Mouse (Mus musculus) limb, embryonic 11.5 days (tissue): ENCODE measurements around the gene Brat1. TPM values are rescaled to one million over a fixed set of nuclear protein-coding genes. Genes with fewer than 3 reads are reported as not detected.

Source experiments
- ATAC-seq: fragments of 200-750 bp; cut with Nextera tagmentation; 2 replicates; pipeline ENCODE4 v1.8.0; 2017; ENCODE audit warnings: low read depth; ENCODE audit not compliant: insufficient number of reproducible peaks, low FRiP score, low TSS enrichment
- DNase-seq: peaks from one replicate; pipeline ENCODE4 v3.0.0-alpha.2; 2015; ENCODE audit warnings: low spot score
- H3K27ac ChIP-seq: fragments of 300-500 bp; sonication (generic); replicated peaks from 2 replicates; pipeline ENCODE4 v1.5.1; 2014; ENCODE audit warnings: low read depth, mild to moderate bottlenecking, low read length
- H3K27me3 ChIP-seq: fragments of 300-500 bp; sonication (generic); 2 replicates; pipeline ENCODE4 v1.6.1; 2014; ENCODE audit warnings: mild to moderate bottlenecking, low read length, mixed read lengths; ENCODE audit not compliant: control insufficient read depth, insufficient read depth
- H3K36me3 ChIP-seq: fragments of 300-500 bp; sonication (generic); 2 replicates; pipeline ENCODE4 v1.6.1; 2014; ENCODE audit warnings: mild to moderate bottlenecking, low read length, moderate library complexity, mixed read lengths; ENCODE audit not compliant: control insufficient read depth, insufficient read depth
- H3K4me1 ChIP-seq: fragments of 300-500 bp; sonication (generic); 2 replicates; pipeline ENCODE4 v1.6.1; 2014; ENCODE audit warnings: low read length, mixed read lengths; ENCODE audit not compliant: control insufficient read depth, insufficient read depth
- H3K4me2 ChIP-seq: fragments of 300-500 bp; sonication (generic); 2 replicates; pipeline ENCODE4 v1.6.1; 2014; ENCODE audit warnings: low read depth, mild to moderate bottlenecking, moderate library complexity; ENCODE audit not compliant: severe bottlenecking
- H3K4me3 ChIP-seq: fragments of 300-500 bp; sonication (generic); 2 replicates; pipeline ENCODE4 v1.5.1; 2014; ENCODE audit warnings: low read depth, low read length
- H3K9ac ChIP-seq: fragments of 300-500 bp; sonication (generic); 2 replicates; pipeline ENCODE4 v1.6.1; 2014; ENCODE audit warnings: mild to moderate bottlenecking, low read length
- H3K9me3 ChIP-seq: fragments of 300-500 bp; sonication (generic); 2 replicates; pipeline ENCODE4 v1.6.1; 2016; ENCODE audit warnings: low read length; ENCODE audit not compliant: control insufficient read depth
- WGBS: fragments of 180-500 bp; shearing (Covaris S2); extraction: QIAGEN DNeasy Blood & Tissue Kit; methylation state at CpG from one replicate; pipeline ENCODE4 v1.1.7; 2014; 5-methylcytosine and 5-hydroxymethylcytosine counted together
- polyA plus RNA-seq: library from polyadenylated mRNA; unstranded; fragments of >200 nt; fragmentation: Nextera tagmentation; extraction: Ambion mirVana; gene quantifications from 2 replicates; pipeline ENCODE4 v1.2.1, GENCODE M21; 2014

Gene Brat1
- polyA plus RNA-seq, 1 experiment from 2014 or later = 12.0 TPM

GRCm38 (mm10) chr5:140705501-140706171 lies 825 bp downstream of the Brat1 start:
- WGBS = 67% methylated on average over 7 of the region's 7 CpGs
- H3K27ac ChIP-seq = no peak overlapping the region

GRCm38 (mm10) chr5:140710315-140710714 lies 5.5 kb downstream of the Brat1 start:
- Histone ChIP-seq H3K27me3 (no peaks in the 10 kb centered on the region), H3K36me3 (peaks cover 28% of the 10 kb centered on the region), H3K27ac (no peak overlapping the region), H3K9ac (no peak overlapping the region), H3K9me3 (no peaks in the 10 kb centered on the region), H3K4me3 (no peak overlapping the region), H3K4me2 (no peak overlapping the region), H3K4me1 (no peaks in the 10 kb centered on the region)
- DNase-seq = no peak
- ATAC-seq = no peak
- WGBS = 95% methylated on average over 6 of the region's 6 CpGs

More at GRCm38 (mm10) chr5:140705501-140706171, 825 bp downstream of the Brat1 start:
- ATAC-seq = no peak
- peak overlapping the region; percentile 65 for H3K9ac ChIP-seq
- no peaks in the 10 kb centered on the region for H3K9me3 ChIP-seq
- no peak for DNase-seq
- peaks cover 10% of the 10 kb centered on the region for H3K4me1 ChIP-seq
- H3K36me3 ChIP-seq = peaks cover 6% of the 10 kb centered on the region
- H3K4me3 ChIP-seq = peak overlapping the region; percentile 53
- no peaks in the 10 kb centered on the region for H3K27me3 ChIP-seq
- peak overlapping the region; percentile 88 for H3K4me2 ChIP-seq

- H3K36me3 ChIP-seq = peaks cover 32% of the 10 kb centered on the region
- H3K4me3 ChIP-seq = no peak overlapping the region
- no peaks in the 10 kb centered on the region for H3K4me1 ChIP-seq
- H3K9me3 ChIP-seq = no peaks in the 10 kb centered on the region
- H3K4me2 ChIP-seq = no peak overlapping the region
- H3K27ac ChIP-seq = no peak overlapping the region
- no peak for ATAC-seq
- no peak overlapping the region for H3K9ac ChIP-seq
- H3K27me3 ChIP-seq = no peaks in the 10 kb centered on the region
- 81% methylated on average over 5 of the region's 5 CpGs for WGBS
- no peak for DNase-seq
These were observed 6.2 kb downstream of the Brat1 start for GRCm38 (mm10) chr5:140711040-140711439.

DNA sequence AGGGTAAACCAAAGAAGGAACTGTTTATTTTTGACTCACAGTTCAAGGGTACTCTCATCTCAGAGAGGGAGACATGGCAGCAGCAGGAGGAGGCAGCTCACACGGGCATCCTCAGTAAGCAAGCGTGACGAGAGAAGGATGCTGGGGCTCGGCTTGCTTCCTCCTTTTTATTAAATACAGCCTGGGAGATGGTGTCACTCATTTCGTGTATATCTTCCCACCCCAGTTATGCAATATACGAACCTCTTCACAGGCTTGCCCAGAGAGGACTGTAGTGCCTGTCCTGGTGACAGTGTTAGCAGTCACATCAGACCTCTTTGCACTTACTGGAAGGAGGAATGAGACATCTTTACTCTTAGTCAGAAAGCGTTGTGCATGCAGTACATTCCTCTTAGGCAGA lies 16.0 kb downstream of the Brat1 start:
- no peak for DNase-seq

GRCm38 (mm10) chr5:140722121-140722520 lies 17.3 kb downstream of the Brat1 start:
- H3K9me3 ChIP-seq = no peaks in the 10 kb centered on the region
- DNase-seq (no peak), ATAC-seq (no peak)
- no peak overlapping the region for H3K9ac ChIP-seq
- WGBS = 85% methylated on average over 3 of the region's 3 CpGs
- no peaks in the 10 kb centered on the region for H3K4me1 ChIP-seq
- no peaks in the 10 kb centered on the region for H3K27me3 ChIP-seq
- no peak overlapping the region for H3K27ac ChIP-seq
- peaks cover 12% of the 10 kb centered on the region for H3K36me3 ChIP-seq
- no peak overlapping the region for H3K4me2 ChIP-seq
- no peak overlapping the region for H3K4me3 ChIP-seq

More for the DNA sequence above, 16.0 kb downstream of the Brat1 start:
- no peak overlapping the region for H3K4me2 ChIP-seq
- H3K4me3 ChIP-seq = no peak overlapping the region
- 81% methylated on average over 7 of the region's 7 CpGs for WGBS
- no peak overlapping the region for H3K9ac ChIP-seq
- no peaks in the 10 kb centered on the region for H3K4me1 ChIP-seq
- no peak for ATAC-seq
- H3K27me3 ChIP-seq = no peaks in the 10 kb centered on the region
- H3K9me3 ChIP-seq = no peaks in the 10 kb centered on the region
- peaks cover 20% of the 10 kb centered on the region for H3K36me3 ChIP-seq
- H3K27ac ChIP-seq = no peak overlapping the region

DNA sequence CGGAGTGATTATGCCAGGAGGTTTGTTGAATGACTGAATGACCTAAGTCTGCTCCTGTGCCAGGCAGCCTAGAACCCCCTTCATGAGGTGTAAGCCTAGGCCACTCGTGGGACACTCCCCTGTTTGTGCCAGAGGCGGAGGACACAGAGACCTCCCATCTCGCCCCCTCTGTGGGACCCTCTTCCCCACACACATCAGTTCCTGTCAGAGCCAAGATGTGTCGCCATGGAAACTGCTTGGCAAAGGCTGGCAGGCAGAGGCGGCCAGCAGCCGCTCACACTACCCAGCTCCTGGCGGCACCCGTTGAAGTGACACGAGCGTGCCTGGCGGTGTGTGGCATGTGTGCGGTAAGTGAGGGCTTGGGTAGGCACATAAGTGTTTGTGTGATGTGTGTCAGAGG lies 19.0 kb downstream of the Brat1 start, which contains the start of gene Amz1:
Gene Amz1, plus strand, starts transcription at position 306 of the 400 bp plus-strand sequence.
- no peak within 1 kb of the TSS for H3K27ac ChIP-seq
- 0 out of 2 replicates have a peak, but pooled peaks have one; percentile 21 for ATAC-seq
- WGBS = 85% methylated on average over 13 of the region's 13 CpGs

GRCm38 (mm10) chr5:140726062-140726839 lies 21.4 kb downstream of the Brat1 start:
- Histone ChIP-seq H3K27me3 (no peaks in the 10 kb centered on the region), H3K4me2 (no peak overlapping the region), H3K27ac (no peak overlapping the region), H3K9ac (no peak overlapping the region), H3K9me3 (no peaks in the 10 kb centered on the region), H3K4me1 (no peaks in the 10 kb centered on the region), H3K36me3 (no peaks in the 10 kb centered on the region), H3K4me3 (no peak overlapping the region)
- ATAC-seq (no peak), DNase-seq (no peak)
- WGBS = 83% methylated on average over 7 of the region's 7 CpGs

More for the DNA sequence above, 19.0 kb downstream of the Brat1 start, which contains the start of gene Amz1:
- Histone ChIP-seq H3K4me2 (no peak within 1 kb of the TSS), H3K9me3 (no peaks in the 10 kb centered on the region), H3K36me3 (peaks cover 2% of the 10 kb centered on the region; the same call in 1 of the 2 replicates), H3K9ac (no peak within 1 kb of the TSS), H3K4me1 (no peaks in the 10 kb centered on the region), H3K27me3 (no peaks in the 10 kb centered on the region), H3K4me3 (no peak within 1 kb of the TSS)
- DNase-seq = no peak

DNA sequence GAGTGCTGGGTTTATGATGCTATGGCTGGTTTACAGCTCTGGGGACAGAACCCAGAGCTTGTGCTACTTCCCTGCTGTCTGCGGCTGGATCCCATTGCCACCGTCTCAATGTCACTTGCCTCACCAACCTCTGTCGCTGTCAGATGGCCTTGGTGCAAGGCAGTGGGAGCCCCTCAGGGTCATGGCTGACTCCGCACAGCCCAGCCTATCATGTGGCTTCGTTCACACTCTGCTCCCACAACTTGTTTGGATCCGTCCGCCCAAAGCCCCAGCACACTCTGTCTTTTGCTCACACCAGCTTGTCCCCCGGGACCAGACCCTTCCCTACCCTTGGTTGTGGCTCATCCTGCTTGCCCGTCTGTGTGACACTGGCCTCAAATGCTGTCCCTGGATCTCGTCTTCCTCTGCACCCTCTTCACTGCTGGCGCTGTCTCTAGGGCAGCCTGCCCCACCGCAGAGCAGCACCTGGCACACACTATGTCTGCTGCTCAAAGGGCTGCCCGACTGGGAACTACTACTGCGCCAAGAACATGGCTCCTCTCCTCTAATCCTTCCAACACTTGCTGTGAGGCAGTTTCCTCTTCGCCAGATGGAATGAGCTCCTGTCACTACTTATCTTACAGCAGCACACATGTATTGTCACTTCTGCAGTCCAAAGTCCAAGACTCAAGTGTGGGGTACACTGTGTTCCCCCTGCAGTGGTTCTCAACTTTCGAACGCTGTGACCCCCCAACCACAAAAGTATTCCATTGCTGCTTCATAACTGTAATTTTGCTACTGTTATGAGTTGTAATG lies 22.3 kb downstream of the Brat1 start:
- H3K27me3 ChIP-seq = no peaks in the 10 kb centered on the region
- H3K4me2 ChIP-seq = no peak overlapping the region
- no peak overlapping the region for H3K4me3 ChIP-seq
- 77% methylated on average over 17 of the region's 17 CpGs for WGBS
- H3K4me1 ChIP-seq = no peaks in the 10 kb centered on the region
- DNase-seq = no peak
- H3K9ac ChIP-seq = no peak overlapping the region
- H3K36me3 ChIP-seq = no peaks in the 10 kb centered on the region
- no peak overlapping the region for H3K27ac ChIP-seq
- no peaks in the 10 kb centered on the region for H3K9me3 ChIP-seq
- no peak for ATAC-seq
